Mouse (Mus musculus) heart, adult 2 months (tissue): ENCODE measurements around the gene Traf4. TPM values are rescaled to one million over a fixed set of nuclear protein-coding genes. Genes with fewer than 3 reads are reported as not detected.

ENCODE experiments used
- DNase-seq, 2 experiments: peaks; one replicate each; pipeline ENCODE4 v3.0.0; 2021
- H3K27ac ChIP-seq: fragments of 200-600 bp; 2 replicates; pipeline ENCODE4 v1.8.1; 2022
- H3K27me3 ChIP-seq: fragments of 200-500 bp; 2 replicates; pipeline ENCODE4 v1.6.1; 2012; ENCODE audit warnings: mild to moderate bottlenecking, low read length, inconsistent platforms, mixed read lengths; ENCODE audit not compliant: control insufficient read depth, insufficient read depth
- H3K36me3 ChIP-seq: fragments of 200-500 bp; 2 replicates; pipeline ENCODE4 v1.6.1; 2012; ENCODE audit warnings: low read length, inconsistent platforms; ENCODE audit not compliant: control insufficient read depth, insufficient read depth
- H3K4me1 ChIP-seq: fragments of 200-500 bp; 2 replicates; pipeline ENCODE4 v1.6.1; 2011; ENCODE audit warnings: low read length; ENCODE audit not compliant: control insufficient read depth, insufficient read depth
- H3K4me3 ChIP-seq: fragments of 200-600 bp; 2 replicates; pipeline ENCODE4 v1.8.1; 2022
- H3K79me2 ChIP-seq: fragments of 200-500 bp; replicated peaks from 2 replicates; pipeline ENCODE4 v1.6.1; 2012; ENCODE audit warnings: mild to moderate bottlenecking, inconsistent platforms, low read length, moderate library complexity, mixed read lengths; ENCODE audit not compliant: control insufficient read depth, insufficient read depth
- H3K9ac ChIP-seq: fragments of 200-500 bp; 2 replicates; pipeline ENCODE4 v1.6.1; 2012; ENCODE audit warnings: low read depth, mild to moderate bottlenecking, control low read depth, inconsistent platforms, low read length, mixed read lengths
- CTCF ChIP-seq: fragments of 200-600 bp; IDR thresholded peaks from 2 replicates; pipeline ENCODE4 v1.8.1; 2022; ENCODE audit warnings: antibody characterized with exemption, mild to moderate bottlenecking, moderate library complexity
- EP300 ChIP-seq: fragments of 200-500 bp; IDR thresholded peaks from 2 replicates; pipeline ENCODE4 v1.6.1; 2011; ENCODE audit warnings: low read depth, low read length, control low read depth; ENCODE audit not compliant: insufficient read depth
- POLR2A ChIP-seq: fragments of 200-500 bp; IDR thresholded peaks from 2 replicates; pipeline ENCODE4 v1.6.1; 2011; ENCODE audit warnings: mild to moderate bottlenecking, low read depth, low read length, control low read depth; ENCODE audit not compliant: insufficient read depth
- WGBS: fragments of 180-500 bp; shearing (Covaris S2); methylation state at CpG from one replicate; pipeline ENCODE4 v1.1.7; 2018; 5-methylcytosine and 5-hydroxymethylcytosine counted together
- intact Hi-C: fragments of 180-260 bp; cut with DNase I; formaldehyde crosslinking; loops from one replicate; pipeline ENCODE4 v1.15.1; 2025
- polyA plus RNA-seq: library from polyadenylated mRNA; depleted of rRNA; stranded (reverse); fragments of >200 nt; gene quantifications from 2 replicates; pipeline ENCODE4 v1.2.3, GENCODE M21; 2012
- total RNA-seq, 2 experiments: library from RNA; stranded (reverse); gene quantifications; 2 replicates each; pipeline ENCODE4 v1.2.3; 2021

Traf4 gene
- total and polyA plus RNA-seq, 3 experiments = 3.7 to 13.4 (median 6.0) TPM

- H3K9ac ChIP-seq = no peak overlapping the region
- intact Hi-C loops = loop anchor here (5.0 kb wide), 1 partner anchor 559 kb away; the partner anchor contains the start of gene Taok1
Observed at GRCm38 (mm10) chr11:78166161-78166560, 772 bp upstream of the Traf4 start.

GRCm38 (mm10) chr11:78165761-78166109 is 346 bp upstream of the Traf4 start:
- Histone ChIP-seq H3K79me2 (no peaks in the 10 kb centered on the region), H3K36me3 (no peaks in the 10 kb centered on the region), H3K27me3 (no peaks in the 10 kb centered on the region), H3K27ac (peak overlapping the region; percentile 62), H3K9ac (peak overlapping the region; percentile 68), H3K4me3 (peak overlapping the region; percentile 53), H3K4me1 (peaks cover 3% of the 10 kb centered on the region; the same call in 1 of the 2 replicates)
- intact Hi-C loops = loop anchor here (2.0 to 5.0 kb wide), 2 partner anchors 85 to 558 kb away; partner anchors contain the start of genes Eral1 and Taok1
- TF ChIP-seq CTCF (no peak), POLR2A (no peak)
- WGBS = 2% methylated on average over 16 of the region's 16 CpGs
- DNase-seq = no peak

More at GRCm38 (mm10) chr11:78166161-78166560, 772 bp upstream of the Traf4 start:
- DNase-seq = no peak
- H3K27me3 ChIP-seq = no peaks in the 10 kb centered on the region
- H3K27ac ChIP-seq = peak overlapping the region; percentile 62
- WGBS = 82% methylated on average over 4 of the region's 4 CpGs
- H3K4me1 ChIP-seq = peaks cover 3% of the 10 kb centered on the region; the same call in 1 of the 2 replicates
- no peaks in the 10 kb centered on the region for H3K79me2 ChIP-seq
- TF ChIP-seq EP300 (no peak), POLR2A (no peak), CTCF (no peak)
- no peaks in the 10 kb centered on the region for H3K36me3 ChIP-seq
- peak overlapping the region; percentile 53; the same call in 1 of the 2 replicates for H3K4me3 ChIP-seq

DNA sequence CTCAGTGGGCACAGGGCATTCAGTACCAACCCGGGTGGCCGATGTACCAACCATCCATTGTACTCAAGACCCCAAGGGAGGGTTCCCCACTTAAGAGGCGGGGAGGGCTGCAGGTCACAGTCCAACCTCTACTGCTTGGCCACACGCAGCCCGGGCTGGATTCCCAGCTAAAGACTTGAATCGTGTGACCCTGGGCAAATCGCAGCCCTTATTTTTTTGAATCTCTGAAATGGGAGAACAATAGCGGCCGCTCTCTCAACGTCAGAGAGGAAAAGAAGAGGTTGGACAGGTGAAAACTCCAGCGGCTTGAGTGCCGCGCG is 825 bp downstream of the Traf4 start:
- Histone ChIP-seq H3K9ac (peak overlapping the region; percentile 86), H3K27ac (peak overlapping the region; percentile 84), H3K4me1 (peaks cover 3% of the 10 kb centered on the region; the same call in 1 of the 2 replicates), H3K36me3 (no peaks in the 10 kb centered on the region), H3K27me3 (no peaks in the 10 kb centered on the region), H3K79me2 (no peaks in the 10 kb centered on the region), H3K4me3 (peak overlapping the region; percentile 95)
- intact Hi-C loops = loop anchor here (2.0 kb wide), 1 partner anchor 84 kb away; the partner anchor contains the start of gene Eral1
- no peak for TF ChIP-seq CTCF
- TF ChIP-seq POLR2A = no peak
- no peak for TF ChIP-seq EP300
- 5% methylated on average over 14 of the region's 14 CpGs for WGBS
- no peak for DNase-seq

DNA sequence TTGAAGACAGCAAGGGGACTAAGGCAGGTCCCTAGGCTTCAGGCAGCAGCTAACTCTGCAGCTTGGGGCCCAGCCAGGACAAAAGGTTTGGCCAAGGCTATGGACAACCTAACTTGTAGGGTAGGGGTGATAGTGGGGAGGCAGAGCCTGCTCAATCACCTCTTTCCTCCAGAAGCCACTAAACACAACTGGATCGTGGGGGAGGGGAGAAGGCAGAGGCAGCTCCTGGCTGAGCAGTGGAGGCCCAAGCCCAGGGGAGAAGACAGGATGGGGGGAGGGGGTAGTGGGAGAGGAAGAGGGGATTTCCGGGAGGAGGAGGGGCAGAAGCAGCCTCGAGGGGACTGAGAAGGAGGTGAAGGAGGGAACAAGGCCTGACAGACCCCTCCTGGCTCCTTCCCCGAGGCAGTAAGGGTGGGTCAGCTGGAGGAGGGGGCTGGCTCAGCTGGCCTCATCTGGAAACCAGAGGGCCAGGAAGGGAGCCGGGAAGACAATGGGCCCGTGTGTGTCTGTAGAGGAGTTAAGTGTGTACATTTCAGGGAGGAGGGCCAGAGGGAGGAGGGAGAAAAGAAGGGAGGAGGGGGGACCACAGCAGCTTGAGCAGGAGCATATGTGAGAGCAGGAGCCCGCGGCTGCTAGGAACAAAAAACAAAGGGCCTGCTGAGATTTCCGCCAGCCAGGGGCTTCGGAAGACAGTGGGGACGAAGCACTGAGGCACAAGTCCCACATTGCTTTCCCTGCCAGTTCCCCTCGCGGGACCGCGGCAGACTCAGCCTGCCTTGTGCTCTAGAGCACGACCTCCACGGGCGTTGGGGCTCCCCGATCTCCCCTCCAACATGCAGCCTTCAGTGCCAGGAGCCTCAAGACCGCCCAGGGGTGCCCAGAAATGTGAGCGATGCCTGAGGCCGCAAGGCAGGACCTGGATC is 1.4 kb downstream of the Traf4 start:
- Histone ChIP-seq H3K4me3 (peak overlapping the region; percentile 95), H3K9ac (peak overlapping the region; percentile 86), H3K4me1 (peaks cover 3% of the 10 kb centered on the region; the same call in 1 of the 2 replicates), H3K36me3 (no peaks in the 10 kb centered on the region), H3K27me3 (no peaks in the 10 kb centered on the region), H3K79me2 (no peaks in the 10 kb centered on the region), H3K27ac (peak overlapping the region; percentile 84)
- 8% methylated on average over 22 of the region's 22 CpGs for WGBS
- DNase-seq = peak; percentile 64 to 66
- intact Hi-C loops = loop anchor here (2.0 kb wide), 1 partner anchor 83 kb away; the partner anchor contains the start of gene Eral1
- peak; percentile 14; the same call in 1 of the 2 replicates for TF ChIP-seq POLR2A
- TF ChIP-seq CTCF = no peak
- TF ChIP-seq EP300 = no peak

DNA sequence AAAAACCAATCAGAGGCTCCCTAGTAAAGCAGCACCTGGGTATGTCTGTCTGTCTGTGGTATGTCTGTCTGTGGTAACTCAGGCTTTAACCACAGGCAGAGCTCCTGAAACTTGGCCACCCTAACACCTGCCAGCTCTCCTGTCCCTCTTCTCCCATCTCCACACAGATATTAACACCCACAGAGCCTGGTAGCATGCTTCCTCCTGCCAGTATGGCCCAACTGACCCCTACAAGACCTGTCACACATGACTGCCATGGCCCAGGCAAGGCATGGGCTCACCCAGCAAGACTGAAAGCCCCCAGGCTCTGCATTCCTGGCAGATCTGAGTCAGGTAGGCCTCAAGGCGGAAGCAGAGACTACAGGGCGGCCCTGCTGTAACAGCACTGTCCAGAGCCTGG is 2.3 kb downstream of the Traf4 start:
- DNase-seq = no peak
- peaks cover 3% of the 10 kb centered on the region; the same call in 1 of the 2 replicates for H3K4me1 ChIP-seq
- H3K27me3 ChIP-seq = no peaks in the 10 kb centered on the region
- no peak overlapping the region for H3K4me3 ChIP-seq
- intact Hi-C loops = no loop called here
- H3K27ac ChIP-seq = no peak overlapping the region; the same call in 1 of the 2 replicates
- WGBS = 80% methylated on average over 2 of the region's 2 CpGs
- no peaks in the 10 kb centered on the region for H3K79me2 ChIP-seq
- TF ChIP-seq POLR2A (no peak), CTCF (no peak), EP300 (no peak)
- H3K36me3 ChIP-seq = no peaks in the 10 kb centered on the region
- H3K9ac ChIP-seq = no peak overlapping the region

DNA sequence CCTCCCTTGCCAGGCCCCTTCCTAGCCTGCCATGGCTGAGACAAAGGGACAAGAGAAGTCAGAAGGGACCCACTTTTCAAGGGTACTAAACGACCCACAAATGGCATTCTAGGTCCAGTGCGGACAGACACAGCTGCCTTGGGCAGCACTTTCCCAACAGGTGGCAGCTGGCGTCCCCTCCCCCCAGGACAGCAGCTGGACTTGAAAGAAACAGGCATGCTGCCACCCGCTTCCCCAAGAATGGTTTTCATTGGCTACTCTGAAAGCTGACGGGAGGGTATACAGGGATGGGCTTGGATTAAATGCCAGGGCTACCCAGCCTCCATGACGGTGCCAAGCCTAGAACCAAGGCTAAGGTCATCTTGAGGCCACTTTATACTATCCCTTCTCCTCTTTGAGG is 2.9 kb downstream of the Traf4 start:
- TF ChIP-seq CTCF (no peak), EP300 (no peak), POLR2A (no peak)
- Histone ChIP-seq H3K4me3 (no peak overlapping the region), H3K27ac (no peak overlapping the region), H3K79me2 (no peaks in the 10 kb centered on the region), H3K4me1 (peaks cover 3% of the 10 kb centered on the region; the same call in 1 of the 2 replicates), H3K27me3 (no peaks in the 10 kb centered on the region), H3K9ac (no peak overlapping the region), H3K36me3 (no peaks in the 10 kb centered on the region)
- no peak for DNase-seq
- intact Hi-C loops = no loop called here
- 50% methylated on average over 6 of the region's 6 CpGs for WGBS
